23 mouse cellular contexts compared by ENCODE assay signal in the genomic region with DNA sequence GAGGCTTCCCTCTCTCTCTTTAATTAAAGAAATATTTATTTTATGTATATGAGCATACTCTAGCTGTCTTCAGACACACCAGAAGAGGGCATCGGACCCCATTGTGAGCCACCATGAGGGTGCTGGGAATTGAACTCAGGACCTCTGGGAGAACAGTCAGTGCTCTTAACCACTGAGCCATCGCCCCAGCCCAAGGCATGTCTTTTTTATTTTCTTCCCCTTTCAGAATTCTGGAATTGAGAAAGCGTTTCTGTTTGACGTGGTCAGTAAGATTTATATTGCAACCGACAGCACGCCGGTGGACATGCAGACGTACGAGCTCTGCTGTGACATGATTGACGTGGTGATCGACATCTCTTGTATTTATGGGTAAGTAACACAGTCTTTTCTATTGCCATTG. TPM values are rescaled to one million over a fixed set of nuclear protein-coding genes. Genes with fewer than 3 reads are reported as not detected.
DNase-seq lines count a peak whose midpoint lies in the region; ATAC-seq and TF ChIP-seq lines count a peak whose summit lies in the region.
"Had no signal": no experiment of that assay in that cellular context is flagged by ENCODE, and none has a peak within 500 bp of the region (broad histone marks: within the 10 kb centered on the region; RNA-seq: fewer than 3 reads in every experiment).

No protein-coding gene starts in this region.

- H3K4me3 ChIP-seq in kidney, adult 2 months (ENCODE audit: insufficient read depth, low read depth, low read length) = no peak overlapping the region
- H3K4me3 ChIP-seq in CH12.LX (replicated peaks in 1 of 3; ENCODE audit: low read depth in 2 of 3, low read length in 2 of 3, poor library complexity in 1 of 3) = no peak overlapping the region
- no peak overlapping the region for H3K4me3 ChIP-seq in small intestine, adult 2 months (ENCODE audit: low read depth, low read length)
- H3K4me3 ChIP-seq: embryonic facial prominence, embryonic 10.5 days; embryonic facial prominence, embryonic 12.5 days; forebrain, embryonic 13.5 days; forebrain, embryonic 15.5 days had no signal

- peaks cover 8% of the 10 kb centered on the region; the same call in 1 of the 2 replicates for H3K4me1 ChIP-seq in kidney, adult 2 months (ENCODE audit: control insufficient read depth, insufficient read depth, low read length)
- H3K4me1 ChIP-seq in CH12.LX (ENCODE audit: control insufficient read depth in 1 of 2, insufficient read depth in 2 of 2) = peaks cover 2 to 11% of the 10 kb centered on the region in 2 experiments; a peak in 2 of 4 replicates
- H3K4me1 ChIP-seq in small intestine, adult 2 months (ENCODE audit: control insufficient read depth, insufficient read depth, insufficient read length, low read length) = peaks cover 9% of the 10 kb centered on the region; the same call in 1 of the 2 replicates
- H3K4me1 ChIP-seq: embryonic facial prominence, embryonic 10.5 days; embryonic facial prominence, embryonic 12.5 days; forebrain, embryonic 13.5 days; forebrain, embryonic 15.5 days had no signal

- H3K27ac ChIP-seq in kidney, adult 2 months (ENCODE audit: insufficient read depth, low read depth, low read length) = peak overlapping the region; percentile 23; the same call in 1 of the 2 replicates
- H3K27ac ChIP-seq in CH12.LX (ENCODE audit: insufficient read depth, low read depth) = no peak overlapping the region
- peak overlapping the region; percentile 67 for H3K27ac ChIP-seq in small intestine, adult 2 months (ENCODE audit: insufficient read depth, low read depth, low read length)
- H3K27ac ChIP-seq: embryonic facial prominence, embryonic 10.5 days; embryonic facial prominence, embryonic 12.5 days; forebrain, embryonic 13.5 days; forebrain, embryonic 15.5 days had no signal

- in situ Hi-C loops in CH12.LX (cut with MboI; ENCODE audit: low pct_ligation_motif_present, low pct_unique_long_range_greater_than_20kb, low sequenced_read_pairs) = no loop called here

- TF ChIP-seq RAD21 in CH12.LX (IDR thresholded peaks at IDR 0.05; ENCODE audit: low read depth, low read length) = no peak

- no peaks in the 10 kb centered on the region for H3K36me3 ChIP-seq in kidney, adult 2 months (ENCODE audit: control insufficient read depth, insufficient read depth, low read length)
- H3K36me3 ChIP-seq in CH12.LX (replicated peaks in 1 of 2; ENCODE audit: control insufficient read depth in 1 of 2, insufficient read depth in 1 of 2, low read length in 1 of 2) = no peaks in the 10 kb centered on the region
- H3K36me3 ChIP-seq in small intestine, adult 2 months (ENCODE audit: control insufficient read depth, insufficient read depth, low read length) = peaks cover 13% of the 10 kb centered on the region
- H3K36me3 ChIP-seq: embryonic facial prominence, embryonic 12.5 days had no signal

- H3K4me2 ChIP-seq in CH12.LX (ENCODE audit: insufficient read depth, low read depth, poor library complexity, severe bottlenecking) = peak overlapping the region; percentile 50; the same call in 1 of the 2 replicates
- H3K4me2 ChIP-seq: embryonic facial prominence, embryonic 12.5 days; forebrain, embryonic 13.5 days; forebrain, embryonic 15.5 days had no signal

- no peaks in the 10 kb centered on the region for H3K79me2 ChIP-seq in CH12.LX (replicated peaks; ENCODE audit: control insufficient read depth, extremely low read depth, insufficient read depth, poor library complexity, severe bottlenecking)

- no peak overlapping the region for H3K9ac ChIP-seq in CH12.LX (ENCODE audit: insufficient read depth, low read depth)
- H3K9ac ChIP-seq: embryonic facial prominence, embryonic 12.5 days; forebrain, embryonic 13.5 days; forebrain, embryonic 15.5 days; forebrain, postnatal 0 days had no signal

- H3K9me3 ChIP-seq in CH12.LX (replicated peaks; ENCODE audit: low read length) = no peaks in the 10 kb centered on the region
- H3K9me3 ChIP-seq: embryonic facial prominence, embryonic 10.5 days; embryonic facial prominence, embryonic 12.5 days; forebrain, embryonic 13.5 days; forebrain, embryonic 15.5 days had no signal

- ATAC-seq in monocyte, adult 5-6 weeks (replicated peaks; ENCODE audit: insufficient number of reproducible peaks, low FRiP score, low TSS enrichment, poor library complexity, severe bottlenecking) = no peak
- ATAC-seq: activated CD4-positive, CD25-positive, alpha-beta regulatory T cell, adult 4 months; CD4-positive, CD25-positive, alpha-beta regulatory T cell, adult 4 months; forebrain, embryonic 13.5 days; forebrain, embryonic 15.5 days; forebrain, postnatal 0 days; Patski had no signal

- no peak for TF ChIP-seq EP300 in CH12.LX (IDR thresholded peaks at IDR 0.05; ENCODE audit: low read length)

- dilution Hi-C loops in CH12.LX (cut with MboI; ENCODE audit: extremely low pct_ligation_motif_present, extremely low pct_unique_long_range_greater_than_20kb, low sequenced_read_pairs) = no loop called here

- TF ChIP-seq POLR2A in kidney, adult 2 months (IDR thresholded peaks at IDR 0.05; ENCODE audit: low read depth, low read length) = no peak
- TF ChIP-seq POLR2A in CH12.LX (IDR thresholded peaks at IDR 0.05; ENCODE audit: low read depth, low read length) = no peak
- TF ChIP-seq POLR2A in small intestine, adult 2 months (IDR thresholded peaks at IDR 0.05; ENCODE audit: low read depth, low read length) = no peak

- no peak for DNase-seq in kidney, adult 2 months
- no peak for DNase-seq in kidney, postnatal 10 days
- DNase-seq in CH12.LX (ENCODE audit: extremely low read depth) = no peak
- DNase-seq: adrenal gland, adult 8-10 months; adrenal gland, postnatal 14 days; adrenal gland, postnatal 36 days; B cell, adult 2 months; cerebellum, adult 11-12 months; cerebellum, adult 2 months; cerebellum, adult 9-10 months; cerebellum, postnatal 10 days; cerebellum, postnatal 25 days; forebrain, postnatal 0 days had no signal

- no peaks in the 10 kb centered on the region for H3K27me3 ChIP-seq in kidney, adult 2 months (replicated peaks; ENCODE audit: control insufficient read depth, insufficient read depth, low read length)
- H3K27me3 ChIP-seq in CH12.LX (replicated peaks) = no peaks in the 10 kb centered on the region
- no peaks in the 10 kb centered on the region for H3K27me3 ChIP-seq in small intestine, adult 2 months (ENCODE audit: control insufficient read depth, insufficient read depth, low read length)
- H3K27me3 ChIP-seq: embryonic facial prominence, embryonic 12.5 days; forebrain, embryonic 13.5 days; forebrain, embryonic 15.5 days; Patski had no signal

- 96% methylated on average over 11 of the region's 11 CpGs for WGBS in kidney, adult 2 months
- 84% methylated on average over 11 of the region's 11 CpGs for WGBS in small intestine, adult 2 months

- TF ChIP-seq CTCF in kidney, adult 2 months (conservative IDR thresholded peaks at IDR 0.05; ENCODE audit: insufficient read depth, insufficient read length, low read depth, low read length) = no peak
- TF ChIP-seq CTCF in CH12.LX (conservative IDR thresholded peaks at IDR 0.05 in 1 of 2, IDR thresholded peaks at IDR 0.05 in 1 of 2; ENCODE audit: low read depth in 2 of 2, low read length in 2 of 2) = no peak
- TF ChIP-seq CTCF in small intestine, adult 2 months (IDR thresholded peaks at IDR 0.05; ENCODE audit: extremely low read depth, insufficient read length, insufficient replicate concordance, low read depth, low read length) = no peak

TF ChIP-seq in CH12.LX, 34 proteins besides CTCF, POLR2A, EP300 and RAD21:
- TF ChIP-seq IRF4 (IDR thresholded peaks at IDR 0.05; ENCODE audit: low read depth, low read length) (0 out of 2 replicates have a peak, but pooled peaks have one; percentile 12), TBP (conservative IDR thresholded peaks at IDR 0.05; ENCODE audit: low read depth, low read length) (peak; percentile 95), GABPA (IDR thresholded peaks at IDR 0.05; ENCODE audit: insufficient replicate concordance, low read depth, low read length) (no peak), ELF1 (IDR thresholded peaks at IDR 0.05; ENCODE audit: low read depth, low read length) (0 out of 2 replicates have a peak, but pooled peaks have one; percentile 21)

RNA-seq across cellular contexts. Expression of gene Rragd, which starts 24.0 kb away (rescaled TPM):
- polyA plus RNA-seq in kidney, adult 2 months (2012; rRNA removed) = 14.3 and 18.9 TPM in 2 replicates
- total RNA-seq in CH12.LX (2012; rRNA removed) (0.76 and 1.4 TPM in 2 replicates), CH12.LX (2014; rRNA removed) (0.46 and 0.49 TPM in 2 replicates)
- polyA plus RNA-seq in CH12.LX (2012; ENCODE audit: insufficient read length, low read depth) = 0.82 and 1.1 TPM in 2 replicates
- 4.7 and 14.9 TPM in 2 replicates for polyA plus RNA-seq in small intestine, adult 2 months (2012; rRNA removed)
- total RNA-seq in monocyte, adult 5-6 weeks (2017) = 0.19 to 0.64 TPM (median 0.29 TPM) in 3 replicates

RNA-seq across cellular contexts. Expression of gene Ube2j1, which starts 24.4 kb away (rescaled TPM):
- 15.8 and 19.1 TPM in 2 replicates for polyA plus RNA-seq in kidney, adult 2 months (2012; rRNA removed)
- 64.3 and 70.0 TPM in 2 replicates for total RNA-seq in CH12.LX (2012; rRNA removed)
- 122 and 131 TPM in 2 replicates for total RNA-seq in CH12.LX (2014; rRNA removed)
- 93.0 and 103 TPM in 2 replicates for polyA plus RNA-seq in CH12.LX (2012; ENCODE audit: insufficient read length, low read depth)
- 8.8 and 18.5 TPM in 2 replicates for polyA plus RNA-seq in small intestine, adult 2 months (2012; rRNA removed)
- 58.3 to 78.3 TPM (median 74.0 TPM) in 3 replicates for total RNA-seq in monocyte, adult 5-6 weeks (2017)

RNA-seq across cellular contexts. Expression of gene Gabrr2, which starts 56.0 kb away (rescaled TPM):
- polyA plus RNA-seq in kidney, adult 2 months (2012; rRNA removed) = 0.56 and 0.66 TPM in 2 replicates
- total RNA-seq in CH12.LX (2012; rRNA removed) (0.17 and 0.42 TPM in 2 replicates), CH12.LX (2014; rRNA removed) (not detected in 2 replicates)
- 0.31 and 0.59 TPM in 2 replicates for polyA plus RNA-seq in CH12.LX (2012; ENCODE audit: insufficient read length, low read depth)
- polyA plus RNA-seq in small intestine, adult 2 months (2012; rRNA removed) = 0.18 and 1.5 TPM in 2 replicates
- total RNA-seq in monocyte, adult 5-6 weeks (2017) = 0.78 TPM in 1 of 3 replicates, not detected in the others
- total RNA-seq: ES-E14; forebrain, postnatal 0 days had no signal
- polyA plus RNA-seq: embryonic facial prominence, embryonic 10.5 days; forebrain, postnatal 0 days had no signal

RNA-seq across cellular contexts. Expression of gene Ankrd6, which starts 56.2 kb away (rescaled TPM):
- 0.71 and 1.1 TPM in 2 replicates for polyA plus RNA-seq in kidney, adult 2 months (2012; rRNA removed)
- total RNA-seq in CH12.LX (2012; rRNA removed) = 1.4 and 2.1 TPM in 2 replicates
- 1.3 TPM in 2 replicates for total RNA-seq in CH12.LX (2014; rRNA removed)
- 1.5 and 1.6 TPM in 2 replicates for polyA plus RNA-seq in CH12.LX (2012; ENCODE audit: insufficient read length, low read depth)
- polyA plus RNA-seq in small intestine, adult 2 months (2012; rRNA removed) = 0.17 and 0.27 TPM in 2 replicates
- not detected in 3 replicates for total RNA-seq in monocyte, adult 5-6 weeks (2017)
